Mouse (Mus musculus) CH12.LX (cell line): ENCODE measurements around the gene Hps1. TPM values are rescaled to one million over a fixed set of nuclear protein-coding genes. Genes with fewer than 3 reads are reported as not detected.

Source experiments
- DNase-seq: peaks from one replicate; pipeline ENCODE4 v3.0.0-alpha.2; 2013; ENCODE audit errors: extremely low read depth
- H3K27ac ChIP-seq: 2 replicates; pipeline ENCODE4 v1.5.1; 2012; ENCODE audit warnings: low read depth, mild to moderate bottlenecking, control low read depth, moderate library complexity; ENCODE audit not compliant: insufficient read depth
- H3K27me3 ChIP-seq: replicated peaks from 2 replicates; pipeline ENCODE3; 2012; ENCODE audit warnings: inconsistent platforms
- H3K36me3 ChIP-seq, 2 experiments: replicated peaks in 1 of 2; 2 replicates each; pipeline versions ENCODE3 to v1.6.1; 2012; ENCODE audit warnings: inconsistent platforms in 1 of 2, low read length in 1 of 2, mild to moderate bottlenecking in 1 of 2, mixed read lengths in 1 of 2, moderate library complexity in 1 of 2; ENCODE audit not compliant: control insufficient read depth in 1 of 2, insufficient read depth in 1 of 2
- H3K4me1 ChIP-seq, 2 experiments: 2 replicates each; pipeline ENCODE4 v1.6.1; 2012; ENCODE audit warnings: inconsistent platforms in 1 of 2, moderate library complexity in 1 of 2; ENCODE audit not compliant: insufficient read depth in 2 of 2, control insufficient read depth in 1 of 2
- H3K4me2 ChIP-seq: 2 replicates; pipeline ENCODE4 v1.6.1; 2012; ENCODE audit warnings: low read depth, mild to moderate bottlenecking, control low read depth; ENCODE audit not compliant: poor library complexity, insufficient read depth, severe bottlenecking
- H3K4me3 ChIP-seq, 3 experiments: fragments of 150-350 bp in 1 of 3; sonication (generic) in 1 of 3; replicated peaks in 1 of 3; 2 replicates each; pipeline versions ENCODE3 to v1.5.1; 2011 to 2012; ENCODE audit warnings: low read depth in 2 of 3, low read length in 2 of 3, mild to moderate bottlenecking in 2 of 3, moderate library complexity in 2 of 3, control low read depth in 1 of 3, improper control_type of control experiment in 1 of 3, inconsistent platforms in 1 of 3, mixed read lengths in 1 of 3; ENCODE audit not compliant: poor library complexity in 1 of 3
- H3K79me2 ChIP-seq: replicated peaks from 2 replicates; pipeline ENCODE4 v1.6.1; 2012; ENCODE audit warnings: mild to moderate bottlenecking, moderate library complexity; ENCODE audit not compliant: control insufficient read depth, poor library complexity, insufficient read depth, severe bottlenecking; ENCODE audit errors: extremely low read depth
- H3K9ac ChIP-seq: 2 replicates; pipeline ENCODE4 v1.6.1; 2012; ENCODE audit warnings: low read depth, mild to moderate bottlenecking, control low read depth, moderate library complexity; ENCODE audit not compliant: insufficient read depth
- H3K9me3 ChIP-seq: replicated peaks from 2 replicates; pipeline ENCODE3; 2012; ENCODE audit warnings: low read length, inconsistent platforms, mixed read lengths
- BHLHE40 ChIP-seq: IDR thresholded peaks from 2 replicates; pipeline ENCODE4 v1.6.1; 2011; ENCODE audit warnings: mild to moderate bottlenecking, low read depth, low read length, improper control_type of control experiment
- E2F4 ChIP-seq: IDR thresholded peaks from 2 replicates; pipeline ENCODE4 v1.6.1; 2011; ENCODE audit warnings: low read depth, low read length, improper control_type of control experiment; ENCODE audit not compliant: insufficient replicate concordance
- ELF1 ChIP-seq: IDR thresholded peaks from 2 replicates; pipeline ENCODE4 v1.6.1; 2014; ENCODE audit warnings: low read depth, mild to moderate bottlenecking, inconsistent platforms, low read length, improper control_type of control experiment
- HCFC1 ChIP-seq: IDR thresholded peaks from 2 replicates; pipeline ENCODE4 v1.6.1; 2012; ENCODE audit warnings: low read depth, mild to moderate bottlenecking, inconsistent platforms, low read length, improper control_type of control experiment
- JUN ChIP-seq: IDR thresholded peaks from 2 replicates; pipeline ENCODE4 v1.6.1; 2011; ENCODE audit warnings: low read depth, mild to moderate bottlenecking, low read length, improper control_type of control experiment, moderate library complexity; ENCODE audit not compliant: insufficient read depth
- MAX ChIP-seq: IDR thresholded peaks from 2 replicates; pipeline ENCODE4 v1.6.1; 2011; ENCODE audit warnings: low read length, improper control_type of control experiment
- MAZ ChIP-seq: IDR thresholded peaks from 2 replicates; pipeline ENCODE4 v1.6.1; 2012; ENCODE audit warnings: low read depth, mild to moderate bottlenecking, inconsistent platforms, low read length, improper control_type of control experiment, moderate library complexity
- MXI1 ChIP-seq: IDR thresholded peaks from 2 replicates; pipeline ENCODE4 v1.6.1; 2011; ENCODE audit warnings: mild to moderate bottlenecking, low read depth, low read length, improper control_type of control experiment
- MYC ChIP-seq: IDR thresholded peaks from 2 replicates; pipeline ENCODE4 v1.6.1; 2011; ENCODE audit warnings: low read depth, mild to moderate bottlenecking, improper control_type of control experiment, low read length
- NELFE ChIP-seq: IDR thresholded peaks from 2 replicates; pipeline ENCODE4 v1.6.1; 2011; ENCODE audit warnings: low read depth, low read length, improper control_type of control experiment
- NRF1 ChIP-seq: IDR thresholded peaks from 2 replicates; pipeline ENCODE4 v1.6.1; 2014; ENCODE audit warnings: low read depth, mild to moderate bottlenecking, inconsistent platforms, low read length, improper control_type of control experiment, moderate library complexity
- POLR2A ChIP-seq: IDR thresholded peaks from 2 replicates; pipeline ENCODE4 v1.6.1; 2011; ENCODE audit warnings: low read depth, mild to moderate bottlenecking, improper control_type of control experiment, low read length
- SIN3A ChIP-seq: IDR thresholded peaks from 2 replicates; pipeline ENCODE4 v1.6.1; 2012; ENCODE audit warnings: low read length, improper control_type of control experiment, inconsistent platforms
- SMC3 ChIP-seq: IDR thresholded peaks from 2 replicates; pipeline ENCODE4 v1.6.1; 2011; ENCODE audit warnings: low read depth, low read length, improper control_type of control experiment
- TCF12 ChIP-seq: IDR thresholded peaks from 2 replicates; pipeline ENCODE4 v1.6.1; 2014; ENCODE audit warnings: low read depth, mild to moderate bottlenecking, inconsistent platforms, low read length, improper control_type of control experiment
- USF1 ChIP-seq: IDR thresholded peaks from 2 replicates; pipeline ENCODE4 v1.6.1; 2014; ENCODE audit warnings: low read depth, mild to moderate bottlenecking, inconsistent platforms, low read length, improper control_type of control experiment
- USF2 ChIP-seq: conservative IDR thresholded peaks from 2 replicates; pipeline ENCODE4 v1.6.1; 2011; ENCODE audit warnings: low read depth, low read length, improper control_type of control experiment
- ZKSCAN1 ChIP-seq: IDR thresholded peaks from 2 replicates; pipeline ENCODE4 v1.6.1; 2012; ENCODE audit warnings: low read depth, inconsistent platforms, low read length, improper control_type of control experiment, borderline replicate concordance
- ZMIZ1 ChIP-seq: IDR thresholded peaks from 2 replicates; pipeline ENCODE4 v1.6.1; 2012; ENCODE audit warnings: low read depth, mild to moderate bottlenecking, inconsistent platforms, low read length, improper control_type of control experiment
- ZNF384 ChIP-seq: IDR thresholded peaks from 2 replicates; pipeline ENCODE4 v1.6.1; 2012; ENCODE audit warnings: low read depth, low read length, improper control_type of control experiment, inconsistent platforms
- dilution Hi-C: fragments of 300-500 bp; cut with MboI; formaldehyde crosslinking; loops from 2 replicates; pipeline ENCODE4 v1.14.3; 2020; ENCODE audit warnings: low sequenced_read_pairs; ENCODE audit not compliant: extremely low pct_unique_long_range_greater_than_20kb, extremely low pct_ligation_motif_present
- in situ Hi-C: fragments of 300-500 bp; cut with MboI; formaldehyde crosslinking; loops from 3 replicates; pipeline ENCODE4 v1.14.3; 2019; ENCODE audit warnings: low sequenced_read_pairs, low pct_ligation_motif_present, low pct_unique_long_range_greater_than_20kb, mixed read lengths
- polyA plus RNA-seq: library from polyadenylated mRNA; unstranded; fragments of >175 nt; gene quantifications from 2 replicates; pipeline ENCODE4 v1.2.1, GENCODE M21; 2012; ENCODE audit warnings: low read depth; ENCODE audit not compliant: insufficient read length
- total RNA-seq, 2 experiments: library from RNA; depleted of rRNA; stranded (reverse); fragments of 300-350 nt in 1 of 2; fragments of >200 nt in 1 of 2; gene quantifications; 2 replicates each; pipeline ENCODE4 v1.2.3; 2012 to 2014

Gene Hps1
- total and polyA plus RNA-seq, 3 experiments: 17.7 to 29.7 (median 21.4) TPM

DNA sequence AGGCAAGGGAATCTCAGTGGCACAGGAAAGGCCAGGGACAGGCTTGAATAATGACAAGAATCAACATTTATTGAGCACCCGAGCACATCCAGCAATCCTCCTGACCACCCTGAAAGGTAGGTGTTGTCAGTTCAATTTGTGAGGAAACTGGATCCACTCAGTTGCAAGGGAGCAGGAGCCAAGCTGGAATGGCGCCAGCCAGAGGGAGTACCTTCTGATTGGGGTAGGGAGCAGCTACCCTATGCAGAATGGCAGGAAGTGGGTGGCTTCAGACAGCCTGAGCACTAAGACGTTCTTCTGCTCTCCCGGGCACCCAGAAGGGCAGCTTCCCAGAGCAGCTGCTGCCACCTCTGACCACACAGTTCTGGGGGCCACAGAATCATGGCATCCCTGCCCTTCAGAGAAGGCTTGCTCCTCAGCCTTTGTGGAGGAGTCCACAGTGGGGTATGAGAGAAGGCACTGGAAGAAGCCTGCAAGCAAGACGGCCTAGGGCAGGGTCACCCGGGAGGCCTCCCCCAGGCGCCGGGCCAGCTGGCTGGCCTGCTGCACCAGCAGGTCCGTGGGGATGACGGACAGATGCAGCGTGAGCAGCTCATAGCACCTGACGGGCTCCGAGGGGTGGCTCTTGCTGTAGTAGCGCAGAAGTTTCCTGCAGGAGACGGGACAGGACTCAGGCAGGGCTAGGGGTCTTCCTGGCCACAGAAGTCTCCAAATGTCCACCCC is 24.5 kb downstream of the Hps1 start:
- Histone ChIP-seq H3K4me1 (peaks cover 2 to 17% of the 10 kb centered on the region in 2 experiments; a peak in 3 of 4 replicates), H3K9ac (no peak overlapping the region), H3K27me3 (no peaks in the 10 kb centered on the region), H3K4me3 (no peak overlapping the region)
- DNase-seq: no peak
- no peak for TF ChIP-seq NELFE
- no peak for TF ChIP-seq SIN3A
- TF ChIP-seq USF2: no peak
- TF ChIP-seq USF1: no peak
- TF ChIP-seq SMC3: no peak
- no peak for TF ChIP-seq MYC
- TF ChIP-seq JUN: no peak
- TF ChIP-seq MXI1: no peak
- TF ChIP-seq TCF12: no peak
- TF ChIP-seq, all 38 proteins: peak for 0
- dilution Hi-C loops (no loop called here), in situ Hi-C loops (no loop called here)
- H3K4me2 ChIP-seq: no peak overlapping the region
- H3K36me3 ChIP-seq: peaks cover 23 to 51% of the 10 kb centered on the region in 2 experiments
- H3K27ac ChIP-seq: no peak overlapping the region
- H3K79me2 ChIP-seq: no peaks in the 10 kb centered on the region
- H3K9me3 ChIP-seq: no peaks in the 10 kb centered on the region

DNA sequence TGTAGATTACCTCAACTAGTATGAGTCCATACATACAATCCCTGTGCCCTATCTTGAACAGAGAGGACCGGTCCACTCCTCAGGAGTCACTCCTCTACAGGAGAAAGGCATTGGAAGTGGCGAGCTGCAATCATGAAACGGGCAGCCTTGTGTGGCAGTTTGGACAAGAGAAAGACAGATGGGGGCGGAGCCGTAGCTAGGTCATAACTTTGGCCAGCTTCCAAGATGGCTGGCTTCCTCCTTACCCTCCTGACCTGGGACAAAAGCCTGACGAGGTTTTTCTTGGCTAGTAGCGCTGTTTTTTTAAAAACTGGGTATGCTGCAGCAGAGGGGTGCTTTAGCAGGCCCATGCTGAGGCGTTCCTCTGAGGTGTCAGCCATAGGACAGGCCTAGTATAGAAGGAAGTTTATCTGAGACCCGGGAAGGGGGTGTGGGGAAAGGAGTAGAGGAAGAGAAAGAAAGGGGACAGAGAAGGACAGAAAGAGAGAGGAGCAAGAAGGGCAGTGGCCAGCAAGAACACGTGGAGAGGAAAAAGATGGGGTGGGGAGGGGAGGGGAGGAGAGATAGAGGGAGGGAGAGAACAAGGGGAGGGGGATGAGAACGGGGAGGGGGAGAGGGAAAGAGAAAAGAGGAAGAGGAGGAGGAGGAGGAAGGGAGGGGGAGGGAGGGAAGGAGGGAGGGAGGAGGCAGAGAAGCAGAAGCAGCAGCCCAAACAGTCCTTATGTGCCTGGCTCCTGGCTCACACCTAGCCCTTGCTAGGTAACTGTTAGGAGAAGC is 26.4 kb downstream of the Hps1 start:
- no peaks in the 10 kb centered on the region for H3K9me3 ChIP-seq
- in situ Hi-C loops: no loop called here
- no peaks in the 10 kb centered on the region for H3K27me3 ChIP-seq
- no peak overlapping the region for H3K4me2 ChIP-seq
- no peak overlapping the region for H3K27ac ChIP-seq
- no peak overlapping the region for H3K9ac ChIP-seq
- H3K4me3 ChIP-seq: no peak overlapping the region
- TF ChIP-seq BHLHE40: no peak
- no peak for TF ChIP-seq ZMIZ1
- TF ChIP-seq SMC3: no peak
- no peak for TF ChIP-seq HCFC1
- TF ChIP-seq USF2: no peak
- no peak for TF ChIP-seq MAZ
- no peak for TF ChIP-seq E2F4
- no peak for TF ChIP-seq MYC
- TF ChIP-seq ZKSCAN1: no peak
- no peak for TF ChIP-seq NRF1
- no peak for TF ChIP-seq MAX
- TF ChIP-seq POLR2A: no peak
- no peak for TF ChIP-seq ELF1
- no peak for TF ChIP-seq ZNF384
- TF ChIP-seq NELFE: no peak
- H3K4me1 ChIP-seq: peaks cover 2 to 17% of the 10 kb centered on the region in 2 experiments; a peak in 3 of 4 replicates
- no peak for DNase-seq
- no peaks in the 10 kb centered on the region for H3K79me2 ChIP-seq
- H3K36me3 ChIP-seq: peaks cover 7 to 32% of the 10 kb centered on the region in 2 experiments
- dilution Hi-C loops: no loop called here
